Mouse (Mus musculus): Measurements from ENCODE around the gene Matn4. TPM values are rescaled to one million over a fixed set of nuclear protein-coding genes. Genes with fewer than 3 reads are reported as not detected.
A peak's percentile ranks its signal among the peaks of the same experiment; 100 is the strongest.

Gene Matn4
- polyA plus RNA-seq, 1 experiment from 2014 or later, result 0.85 TPM

DNA sequence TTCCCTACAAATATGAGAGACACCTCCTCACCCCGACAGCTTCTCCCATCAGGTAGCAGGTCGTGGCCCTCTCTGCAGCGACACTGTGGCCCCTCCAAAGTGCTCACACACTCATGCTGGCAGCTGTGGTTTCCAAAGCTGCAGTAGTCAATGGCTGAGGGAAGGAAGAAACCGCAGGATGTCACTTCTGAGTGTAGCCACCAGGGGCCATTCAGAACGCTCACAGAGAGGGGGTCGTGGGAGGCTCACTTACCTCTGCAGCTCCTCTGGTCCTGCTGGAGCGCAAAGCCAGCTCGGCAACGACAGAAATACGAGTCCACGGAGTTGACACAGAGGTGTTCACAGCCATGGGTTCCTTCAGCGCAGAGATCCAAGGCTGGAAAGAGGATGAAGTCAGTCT lies 8.0 kb downstream of the Matn4 start:
- Histone ChIP-seq H3K36me3 (replicated peaks) (no peaks in the 10 kb centered on the region), H3K4me1 (peaks cover 9% of the 10 kb centered on the region), H3K9me3 (peaks cover 14% of the 10 kb centered on the region), H3K27me3 (replicated peaks; ENCODE audit: low read depth, poor library complexity, severe bottlenecking) (peaks cover 52% of the 10 kb centered on the region), H3K4me3 (no peak overlapping the region), H3K27ac (replicated peaks) (no peak overlapping the region)
- WGBS, result 72% methylated on average over 12 of the region's 12 CpGs
- DNase-seq (ENCODE audit: low spot score), result no peak

DNA sequence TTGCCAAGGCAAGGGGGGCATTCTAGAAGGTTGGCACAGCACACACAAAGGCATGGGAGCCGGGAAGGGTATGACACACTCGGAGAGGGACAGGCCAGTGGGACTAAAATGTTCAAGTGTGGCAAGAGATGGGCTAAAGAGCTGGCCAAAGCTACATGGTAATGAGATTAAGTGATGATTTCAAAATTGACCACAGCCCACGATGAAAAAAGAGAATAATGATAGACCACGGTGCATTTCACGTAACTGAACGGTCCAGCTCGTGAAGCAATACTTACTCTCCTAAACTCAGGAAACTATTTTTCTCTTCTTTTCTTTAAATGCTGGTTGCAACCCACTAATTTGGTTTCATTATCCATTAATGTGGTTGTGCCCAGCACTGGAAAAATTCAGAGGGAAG lies 8.9 kb downstream of the Matn4 start:
- DNase-seq (ENCODE audit: low spot score), result no peak
- Histone ChIP-seq H3K27me3 (replicated peaks; ENCODE audit: low read depth, poor library complexity, severe bottlenecking) (peaks cover 51% of the 10 kb centered on the region), H3K36me3 (replicated peaks) (no peaks in the 10 kb centered on the region), H3K9me3 (peaks cover 15% of the 10 kb centered on the region), H3K4me1 (peaks cover 9% of the 10 kb centered on the region), H3K27ac (replicated peaks) (no peak overlapping the region), H3K4me3 (no peak overlapping the region)
- 93% methylated on average over 7 of the region's 7 CpGs for WGBS

DNA sequence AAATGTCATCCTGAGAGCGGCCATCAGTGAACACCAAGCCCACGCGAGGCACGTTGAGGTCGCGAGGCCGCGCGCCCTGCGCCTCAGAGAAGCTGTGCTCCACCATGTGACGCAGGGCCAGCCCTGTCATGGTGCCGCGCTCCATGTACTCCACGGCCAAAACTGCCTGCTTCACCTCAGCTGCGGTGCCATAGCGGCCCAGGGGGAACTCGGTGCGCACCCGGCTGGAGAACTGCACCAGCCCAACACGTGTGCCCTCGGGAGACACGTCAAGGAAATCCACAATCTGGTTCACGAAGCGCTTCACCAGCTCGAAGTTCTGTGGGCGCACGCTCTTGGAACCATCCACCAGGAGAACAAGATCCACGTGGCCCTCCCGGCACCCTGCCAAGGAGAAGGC lies 11.8 kb downstream of the Matn4 start:
- Histone ChIP-seq H3K27ac (replicated peaks) (no peak overlapping the region), H3K4me3 (no peak overlapping the region), H3K27me3 (replicated peaks; ENCODE audit: low read depth, poor library complexity, severe bottlenecking) (peaks cover 52% of the 10 kb centered on the region), H3K4me1 (peaks cover 13% of the 10 kb centered on the region), H3K9me3 (peaks cover 16% of the 10 kb centered on the region), H3K36me3 (replicated peaks) (no peaks in the 10 kb centered on the region)
- WGBS, result 78% methylated on average over 29 of the region's 29 CpGs
- DNase-seq (ENCODE audit: low spot score), result no peak

GRCm38 (mm10) chr2:164389499-164389898 lies 15.5 kb downstream of the Matn4 start:
- Histone ChIP-seq H3K4me1 (peaks cover 29% of the 10 kb centered on the region), H3K9me3 (0 out of 2 replicates have a peak, but pooled peaks cover 4% of the 10 kb centered on the region), H3K27ac (replicated peaks) (peak overlapping the region; percentile 84), H3K36me3 (replicated peaks) (no peaks in the 10 kb centered on the region), H3K4me3 (peak overlapping the region; percentile 63), H3K27me3 (replicated peaks; ENCODE audit: low read depth, poor library complexity, severe bottlenecking) (peaks cover 69% of the 10 kb centered on the region)
- under 1% methylated on average over 30 of the region's 30 CpGs for WGBS
- DNase-seq (ENCODE audit: low spot score), result peak; percentile 92

- under 1% methylated on average over 17 of the region's 17 CpGs for WGBS
- Histone ChIP-seq H3K4me1 (peaks cover 29% of the 10 kb centered on the region), H3K36me3 (replicated peaks) (no peaks in the 10 kb centered on the region), H3K27ac (replicated peaks) (peak within 1 kb of the TSS; percentile 84), H3K4me3 (peak within 1 kb of the TSS; percentile 63), H3K27me3 (replicated peaks; ENCODE audit: low read depth, poor library complexity, severe bottlenecking) (peaks cover 69% of the 10 kb centered on the region), H3K9me3 (0 out of 2 replicates have a peak, but pooled peaks cover 4% of the 10 kb centered on the region)
- peak; percentile 76 for DNase-seq (ENCODE audit: low spot score)
Measured at GRCm38 (mm10) chr2:164389020-164389419, 15.9 kb downstream of the Matn4 start, which contains the start of gene Slpi. Gene Slpi, minus strand, starts transcription at chr2:164389095.

DNA sequence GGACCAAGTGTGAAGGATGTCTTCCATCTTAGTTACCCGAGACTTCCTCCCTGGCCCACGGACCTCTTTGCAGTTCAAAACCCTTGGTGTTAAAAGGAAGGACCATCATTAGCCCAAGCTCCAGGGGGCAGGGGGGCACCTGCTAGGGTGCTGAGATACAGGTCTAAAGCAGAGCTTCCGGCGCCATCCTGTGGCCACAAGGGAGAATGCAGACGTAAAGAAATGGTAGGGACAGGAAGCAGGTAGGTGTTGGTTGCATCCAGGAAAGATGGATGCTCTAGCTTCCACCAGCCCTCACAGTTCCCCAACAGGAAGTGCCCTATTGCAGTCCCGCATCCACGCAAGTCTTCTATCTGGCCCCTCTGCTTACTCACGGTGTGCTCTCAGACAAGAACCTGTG lies 18.0 kb downstream of the Matn4 start:
- H3K27me3 ChIP-seq (replicated peaks; ENCODE audit: low read depth, poor library complexity, severe bottlenecking), result peaks cover 59% of the 10 kb centered on the region
- no peak overlapping the region for H3K27ac ChIP-seq (replicated peaks)
- WGBS, result 17% methylated on average over 8 of the region's 8 CpGs
- peak; percentile 57 for DNase-seq (ENCODE audit: low spot score)
- H3K9me3 ChIP-seq, result 0 out of 2 replicates have a peak, but pooled peaks cover 4% of the 10 kb centered on the region
- no peak overlapping the region for H3K4me3 ChIP-seq
- peaks cover 29% of the 10 kb centered on the region for H3K4me1 ChIP-seq
- no peaks in the 10 kb centered on the region for H3K36me3 ChIP-seq (replicated peaks)

- H3K27ac ChIP-seq (replicated peaks), result peak overlapping the region; percentile 79
- 10% methylated on average over 18 of the region's 18 CpGs for WGBS
- H3K4me1 ChIP-seq, result peaks cover 29% of the 10 kb centered on the region
- H3K4me3 ChIP-seq, result peak overlapping the region; percentile 31
- 0 out of 2 replicates have a peak, but pooled peaks cover 3% of the 10 kb centered on the region for H3K9me3 ChIP-seq
- DNase-seq (ENCODE audit: low spot score), result peak; percentile 82
- H3K36me3 ChIP-seq (replicated peaks), result no peaks in the 10 kb centered on the region
- H3K27me3 ChIP-seq (replicated peaks; ENCODE audit: low read depth, poor library complexity, severe bottlenecking), result peaks cover 52% of the 10 kb centered on the region
Measured at GRCm38 (mm10) chr2:164385927-164386763, 18.8 kb downstream of the Matn4 start.

- WGBS, result 67% methylated on average over 11 of the region's 11 CpGs
Measured at GRCm38 (mm10) chr2:164383656-164384399, 21.1 kb downstream of the Matn4 start.

DNA sequence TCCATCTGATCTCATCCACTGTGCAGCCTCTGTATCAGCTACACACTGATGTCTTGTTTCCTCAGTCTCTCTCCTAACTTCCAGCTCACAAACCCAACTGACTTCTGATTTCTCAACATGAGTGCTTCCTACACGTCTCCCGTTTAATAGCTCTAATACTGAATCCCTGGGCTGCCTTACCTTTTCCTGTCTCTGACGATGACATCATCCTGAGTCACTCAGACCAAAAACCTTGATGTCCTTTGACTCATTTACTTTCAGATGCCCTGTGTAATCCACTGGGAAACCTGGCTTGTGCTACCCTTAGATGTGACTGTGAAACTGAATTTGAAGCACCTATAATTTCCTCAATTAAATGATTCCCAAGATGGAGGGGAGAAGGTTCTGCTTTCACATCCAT lies 22.0 kb downstream of the Matn4 start:
- 84% methylated on average over 3 of the region's 3 CpGs for WGBS
- peaks cover 20% of the 10 kb centered on the region for H3K27me3 ChIP-seq (replicated peaks; ENCODE audit: low read depth, poor library complexity, severe bottlenecking)
- no peak overlapping the region for H3K4me3 ChIP-seq
- H3K36me3 ChIP-seq (replicated peaks), result no peaks in the 10 kb centered on the region
- no peak overlapping the region for H3K27ac ChIP-seq (replicated peaks)
- no peak for DNase-seq (ENCODE audit: low spot score)
- no peaks in the 10 kb centered on the region for H3K9me3 ChIP-seq
- H3K4me1 ChIP-seq, result peaks cover 16% of the 10 kb centered on the region

More at GRCm38 (mm10) chr2:164383656-164384399, 21.1 kb downstream of the Matn4 start:
- Histone ChIP-seq H3K4me3 (no peak overlapping the region), H3K27me3 (replicated peaks; ENCODE audit: low read depth, poor library complexity, severe bottlenecking) (peaks cover 29% of the 10 kb centered on the region), H3K9me3 (no peaks in the 10 kb centered on the region), H3K4me1 (peaks cover 18% of the 10 kb centered on the region), H3K27ac (replicated peaks) (0 out of 2 replicates have a peak overlapping the region, but pooled peaks have one; percentile 6), H3K36me3 (replicated peaks) (no peaks in the 10 kb centered on the region)
- no peak for DNase-seq (ENCODE audit: low spot score)

DNA sequence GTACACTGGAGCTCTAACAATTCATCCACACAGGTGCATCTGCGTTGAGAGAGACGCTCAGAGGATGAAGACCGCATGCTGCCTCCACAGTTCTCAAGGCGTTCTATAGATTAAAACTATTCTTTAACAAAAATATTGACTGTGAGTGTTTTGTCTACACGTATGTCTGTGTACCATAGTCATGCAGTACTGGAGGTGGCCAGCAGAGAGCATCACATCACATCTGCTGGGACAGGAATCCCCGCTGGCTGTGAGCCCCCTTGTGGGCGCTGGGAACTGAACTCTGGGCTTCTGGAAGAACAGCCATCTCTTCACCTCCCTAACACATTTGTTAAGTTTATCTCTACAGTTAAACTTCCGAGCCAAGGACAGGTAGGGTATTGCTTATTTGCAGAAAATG lies 23.2 kb downstream of the Matn4 start:
- peaks cover 8% of the 10 kb centered on the region; the same call in 1 of the 2 replicates for H3K27me3 ChIP-seq (replicated peaks; ENCODE audit: low read depth, poor library complexity, severe bottlenecking)
- H3K36me3 ChIP-seq (replicated peaks), result no peaks in the 10 kb centered on the region
- WGBS, result 78% methylated on average over 8 of the region's 8 CpGs
- H3K4me1 ChIP-seq, result peaks cover 11% of the 10 kb centered on the region
- H3K4me3 ChIP-seq, result no peak overlapping the region
- H3K9me3 ChIP-seq, result no peaks in the 10 kb centered on the region
- H3K27ac ChIP-seq (replicated peaks), result no peak overlapping the region
- DNase-seq (ENCODE audit: low spot score), result no peak

GRCm38 (mm10) chr2:164377478-164378426 lies 27.2 kb downstream of the Matn4 start:
- Histone ChIP-seq H3K4me1 (no peaks in the 10 kb centered on the region), H3K4me3 (no peak overlapping the region), H3K9me3 (no peaks in the 10 kb centered on the region), H3K36me3 (replicated peaks) (no peaks in the 10 kb centered on the region), H3K27ac (replicated peaks) (no peak overlapping the region), H3K27me3 (replicated peaks; ENCODE audit: low read depth, poor library complexity, severe bottlenecking) (no peaks in the 10 kb centered on the region)
- WGBS, result 88% methylated on average over 15 of the region's 15 CpGs
- DNase-seq (ENCODE audit: low spot score), result no peak

- Histone ChIP-seq H3K9me3 (no peaks in the 10 kb centered on the region), H3K27ac (replicated peaks) (no peak overlapping the region), H3K36me3 (replicated peaks) (no peaks in the 10 kb centered on the region), H3K27me3 (replicated peaks; ENCODE audit: low read depth, poor library complexity, severe bottlenecking) (no peaks in the 10 kb centered on the region), H3K4me1 (no peaks in the 10 kb centered on the region), H3K4me3 (no peak overlapping the region)
- no peak for DNase-seq (ENCODE audit: low spot score)
- 71% methylated on average over 4 of the region's 4 CpGs for WGBS
Measured at GRCm38 (mm10) chr2:164373187-164373586, 31.8 kb downstream of the Matn4 start.

All from embryonic facial prominence, embryonic 10.5 days (tissue).